Comparison of ENCODE assay signal across 8 mouse cellular contexts in the genomic region with DNA sequence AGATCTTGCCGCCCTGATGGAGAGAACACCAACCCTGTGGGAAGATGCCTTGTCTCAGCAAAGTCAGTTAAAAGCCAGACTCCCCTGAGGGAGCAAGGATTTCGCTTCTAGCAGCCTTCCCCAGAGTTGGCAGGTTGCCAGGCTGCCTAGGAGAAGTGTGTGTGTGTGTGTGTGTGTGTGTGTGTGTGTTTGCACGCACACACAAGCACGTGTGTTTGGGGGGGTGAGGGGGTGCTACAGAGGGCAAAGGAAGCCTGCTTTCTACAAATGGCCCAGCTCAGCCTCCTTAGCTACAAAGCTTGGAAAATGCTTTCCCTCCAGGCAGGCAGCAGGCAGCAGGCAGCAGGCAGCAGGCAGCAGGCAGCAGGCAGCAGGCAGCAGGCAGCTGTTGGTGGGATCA. TPM values are rescaled to one million over a fixed set of nuclear protein-coding genes. Genes with fewer than 3 reads are reported as not detected.
DNase-seq lines count a peak whose midpoint lies in the region; ATAC-seq and TF ChIP-seq lines count a peak whose summit lies in the region.

No protein-coding gene starts in this region.

- peak; percentile 70 for DNase-seq in left cerebral cortex, postnatal 4 days
- DNase-seq in left cerebral cortex, adult 9 months (ENCODE audit: low spot score in 2 of 2): no peak
- DNase-seq in adrenal gland, adult 2 months: peak; percentile 56
- peak; percentile 55 for DNase-seq in lung, postnatal 0 days (ENCODE audit: low spot score)
- peak; percentile 54 to 80 for DNase-seq in spleen, postnatal 4 days (ENCODE audit: low spot score in 2 of 2)
- no peak for DNase-seq in gastrocnemius, adult 18-20 months (ENCODE audit: low spot score)

- no peak for TF ChIP-seq EP300 in lung, postnatal 0 days (IDR thresholded peaks at IDR 0.05)

- H3K36me3 ChIP-seq in forebrain, embryonic 12.5 days (replicated peaks): no peaks in the 10 kb centered on the region
- no peaks in the 10 kb centered on the region for H3K36me3 ChIP-seq in intestine, postnatal 0 days (ENCODE audit: control insufficient read depth, insufficient read depth)
- no peaks in the 10 kb centered on the region for H3K36me3 ChIP-seq in lung, postnatal 0 days (ENCODE audit: insufficient read depth, low read length)

- peak overlapping the region; percentile 22 for H3K4me2 ChIP-seq in forebrain, embryonic 12.5 days
- peak overlapping the region; percentile 37; the same call in 1 of the 2 replicates for H3K4me2 ChIP-seq in intestine, postnatal 0 days (replicated peaks; ENCODE audit: low read depth)
- H3K4me2 ChIP-seq in lung, postnatal 0 days (replicated peaks; ENCODE audit: low read depth, low read length): no peak overlapping the region

- no peaks in the 10 kb centered on the region for H3K9me3 ChIP-seq in forebrain, embryonic 12.5 days
- H3K9me3 ChIP-seq in intestine, postnatal 0 days (ENCODE audit: control insufficient read depth): no peaks in the 10 kb centered on the region
- no peaks in the 10 kb centered on the region for H3K9me3 ChIP-seq in lung, postnatal 0 days (ENCODE audit: low read length)

- H3K4me3 ChIP-seq in forebrain, embryonic 12.5 days (replicated peaks): no peak overlapping the region; the same call in 1 of the 2 replicates
- H3K4me3 ChIP-seq in intestine, postnatal 0 days (ENCODE audit: low read depth, low read length): no peak overlapping the region
- no peak overlapping the region for H3K4me3 ChIP-seq in lung, postnatal 0 days (ENCODE audit: low read depth, low read length)

- 0 out of 2 replicates have a peak overlapping the region, but pooled peaks have one; percentile 17 for H3K9ac ChIP-seq in forebrain, embryonic 12.5 days
- H3K9ac ChIP-seq in intestine, postnatal 0 days (ENCODE audit: low read depth, low read length): 0 out of 2 replicates have a peak overlapping the region, but pooled peaks have one; percentile 7
- no peak overlapping the region for H3K9ac ChIP-seq in lung, postnatal 0 days (replicated peaks; ENCODE audit: low read depth)

- WGBS in forebrain, embryonic 12.5 days: 7% methylated on average over 4 of the region's 4 CpGs
- WGBS in intestine, postnatal 0 days: 4% methylated on average over 4 of the region's 4 CpGs
- WGBS in lung, postnatal 0 days: 4% methylated on average over 4 of the region's 4 CpGs

- intact Hi-C loops in left cerebral cortex, postnatal 4 days (cut with DNase I): no loop called here

- peaks cover 99% of the 10 kb centered on the region for H3K4me1 ChIP-seq in forebrain, embryonic 12.5 days
- H3K4me1 ChIP-seq in intestine, postnatal 0 days (replicated peaks; ENCODE audit: control insufficient read depth, insufficient read depth, low read length): peaks cover 48% of the 10 kb centered on the region
- peaks cover 32% of the 10 kb centered on the region; the same call in 1 of the 2 replicates for H3K4me1 ChIP-seq in lung, postnatal 0 days (ENCODE audit: insufficient read depth, low read depth, low read length)

- H3K27me3 ChIP-seq in forebrain, embryonic 12.5 days: peaks cover 13% of the 10 kb centered on the region; the same call in 1 of the 2 replicates
- H3K27me3 ChIP-seq in intestine, postnatal 0 days (replicated peaks; ENCODE audit: control insufficient read depth, insufficient read depth, low read length): no peaks in the 10 kb centered on the region
- peaks cover 4% of the 10 kb centered on the region; the same call in 1 of the 2 replicates for H3K27me3 ChIP-seq in lung, postnatal 0 days (replicated peaks; ENCODE audit: insufficient read depth, low read length)

- peak overlapping the region; percentile 79 for H3K27ac ChIP-seq in forebrain, embryonic 12.5 days
- H3K27ac ChIP-seq in intestine, postnatal 0 days (ENCODE audit: low read depth, low read length): peak overlapping the region; percentile 89
- H3K27ac ChIP-seq in lung, postnatal 0 days (ENCODE audit: low read length): no peak overlapping the region

- ATAC-seq in forebrain, embryonic 12.5 days (ENCODE audit: low FRiP score): 0 out of 2 replicates have a peak, but pooled peaks have one; percentile 2
- no peak for ATAC-seq in intestine, postnatal 0 days
- no peak for ATAC-seq in lung, postnatal 0 days

- TF ChIP-seq CTCF in intestine, postnatal 0 days (IDR thresholded peaks at IDR 0.05; ENCODE audit: low read depth): no peak
- TF ChIP-seq CTCF in lung, postnatal 0 days (IDR thresholded peaks at IDR 0.05): no peak

RNA-seq across cellular contexts. Expression of a gene that starts 6.4 kb away (rescaled TPM):
- total RNA-seq in left cerebral cortex, postnatal 4 days (2021): 100 to 1,000 TPM; 320 to 326 TPM
- 1 to 10 TPM; 2.2 to 5.1 TPM for total RNA-seq in adrenal gland, adult 2 months (2021)
- polyA plus RNA-seq in adrenal gland, adult 2 months (2012; rRNA removed): 4.5 and 6.5 TPM in 2 replicates
- polyA plus RNA-seq in forebrain, embryonic 12.5 days (2016; fragmentation: Nextera tagmentation; extraction: Ambion mirVana): 45.7 and 47.7 TPM in 2 replicates
- polyA plus RNA-seq in intestine, postnatal 0 days (2015; fragmentation: Nextera tagmentation; extraction: Ambion mirVana): 5.5 and 6.4 TPM in 2 replicates
- polyA plus RNA-seq in lung, postnatal 0 days (2015; fragmentation: Nextera tagmentation; extraction: Ambion mirVana): 0.85 and 0.87 TPM in 2 replicates
- total RNA-seq in gastrocnemius, adult 18-20 months (2021): under 1 TPM; 0.53 to 0.74 TPM

Comparison
In these comparisons a context has a peak if more than half of its experiments do, and no peak if none do; other contexts are left out.
1. DNase-seq: peak in left cerebral cortex, postnatal 4 days (single experiment), adrenal gland, adult 2 months (single experiment), lung, postnatal 0 days (single experiment) and spleen, postnatal 4 days (2 of 2); none in left cerebral cortex, adult 9 months (0 of 2) and gastrocnemius, adult 18-20 months (single experiment).